Mouse (Mus musculus) CH12.LX (cell line): Measurements from ENCODE around the gene Nova2. TPM values are rescaled to one million over a fixed set of nuclear protein-coding genes. Genes with fewer than 3 reads are reported as not detected.

Experiments used
- DNase-seq: peaks from one replicate; pipeline ENCODE4 v3.0.0-alpha.2; 2013; ENCODE audit errors: extremely low read depth
- H3K27ac ChIP-seq: 2 replicates; pipeline ENCODE4 v1.5.1; 2012; ENCODE audit warnings: low read depth, mild to moderate bottlenecking, control low read depth, moderate library complexity; ENCODE audit not compliant: insufficient read depth
- H3K27me3 ChIP-seq: replicated peaks from 2 replicates; pipeline ENCODE3; 2012; ENCODE audit warnings: inconsistent platforms
- H3K36me3 ChIP-seq, 2 experiments: replicated peaks in 1 of 2; 2 replicates each; pipeline versions ENCODE3 to v1.6.1; 2012; ENCODE audit warnings: inconsistent platforms in 1 of 2, low read length in 1 of 2, mild to moderate bottlenecking in 1 of 2, mixed read lengths in 1 of 2, moderate library complexity in 1 of 2; ENCODE audit not compliant: control insufficient read depth in 1 of 2, insufficient read depth in 1 of 2
- H3K4me1 ChIP-seq, 2 experiments: 2 replicates each; pipeline ENCODE4 v1.6.1; 2012; ENCODE audit warnings: inconsistent platforms in 1 of 2, moderate library complexity in 1 of 2; ENCODE audit not compliant: insufficient read depth in 2 of 2, control insufficient read depth in 1 of 2
- H3K4me2 ChIP-seq: 2 replicates; pipeline ENCODE4 v1.6.1; 2012; ENCODE audit warnings: low read depth, mild to moderate bottlenecking, control low read depth; ENCODE audit not compliant: poor library complexity, insufficient read depth, severe bottlenecking
- H3K4me3 ChIP-seq, 3 experiments: fragments of 150-350 bp in 1 of 3; sonication (generic) in 1 of 3; replicated peaks in 1 of 3; 2 replicates each; pipeline versions ENCODE3 to v1.5.1; 2011 to 2012; ENCODE audit warnings: low read depth in 2 of 3, low read length in 2 of 3, mild to moderate bottlenecking in 2 of 3, moderate library complexity in 2 of 3, control low read depth in 1 of 3, improper control_type of control experiment in 1 of 3, inconsistent platforms in 1 of 3, mixed read lengths in 1 of 3; ENCODE audit not compliant: poor library complexity in 1 of 3
- H3K79me2 ChIP-seq: replicated peaks from 2 replicates; pipeline ENCODE4 v1.6.1; 2012; ENCODE audit warnings: mild to moderate bottlenecking, moderate library complexity; ENCODE audit not compliant: control insufficient read depth, poor library complexity, insufficient read depth, severe bottlenecking; ENCODE audit errors: extremely low read depth
- H3K9ac ChIP-seq: 2 replicates; pipeline ENCODE4 v1.6.1; 2012; ENCODE audit warnings: low read depth, mild to moderate bottlenecking, control low read depth, moderate library complexity; ENCODE audit not compliant: insufficient read depth
- H3K9me3 ChIP-seq: replicated peaks from 2 replicates; pipeline ENCODE3; 2012; ENCODE audit warnings: low read length, inconsistent platforms, mixed read lengths
- CHD1 ChIP-seq: IDR thresholded peaks from 2 replicates; pipeline ENCODE4 v1.6.1; 2012; ENCODE audit warnings: low read depth, low read length, improper control_type of control experiment, inconsistent platforms
- CHD2 ChIP-seq: IDR thresholded peaks from 2 replicates; pipeline ENCODE4 v1.6.1; 2011; ENCODE audit warnings: low read length, improper control_type of control experiment
- ELF1 ChIP-seq: IDR thresholded peaks from 2 replicates; pipeline ENCODE4 v1.6.1; 2014; ENCODE audit warnings: low read depth, mild to moderate bottlenecking, inconsistent platforms, low read length, improper control_type of control experiment
- EP300 ChIP-seq: IDR thresholded peaks from 2 replicates; pipeline ENCODE4 v1.6.1; 2011; ENCODE audit warnings: low read length, improper control_type of control experiment
- MEF2A ChIP-seq: IDR thresholded peaks from 2 replicates; pipeline ENCODE4 v1.6.1; 2014; ENCODE audit warnings: low read depth, mild to moderate bottlenecking, inconsistent platforms, low read length, improper control_type of control experiment, borderline replicate concordance
- MYC ChIP-seq: IDR thresholded peaks from 2 replicates; pipeline ENCODE4 v1.6.1; 2011; ENCODE audit warnings: low read depth, mild to moderate bottlenecking, improper control_type of control experiment, low read length
- PAX5 ChIP-seq: IDR thresholded peaks from 2 replicates; pipeline ENCODE4 v1.6.1; 2012; ENCODE audit warnings: low read length, inconsistent platforms, mixed read lengths
- RAD21 ChIP-seq: IDR thresholded peaks from 2 replicates; pipeline ENCODE4 v1.6.1; 2011; ENCODE audit warnings: low read depth, mild to moderate bottlenecking, low read length, improper control_type of control experiment, moderate library complexity
- SMC3 ChIP-seq: IDR thresholded peaks from 2 replicates; pipeline ENCODE4 v1.6.1; 2011; ENCODE audit warnings: low read depth, low read length, improper control_type of control experiment
- TBP ChIP-seq: conservative IDR thresholded peaks from 2 replicates; pipeline ENCODE4 v1.6.1; 2011; ENCODE audit warnings: low read depth, low read length, improper control_type of control experiment
- USF2 ChIP-seq: conservative IDR thresholded peaks from 2 replicates; pipeline ENCODE4 v1.6.1; 2011; ENCODE audit warnings: low read depth, low read length, improper control_type of control experiment
- ZC3H11A ChIP-seq: IDR thresholded peaks from 2 replicates; pipeline ENCODE4 v1.6.1; 2012; ENCODE audit warnings: low read depth, mild to moderate bottlenecking, inconsistent platforms, low read length, improper control_type of control experiment
- ZMIZ1 ChIP-seq: IDR thresholded peaks from 2 replicates; pipeline ENCODE4 v1.6.1; 2012; ENCODE audit warnings: low read depth, mild to moderate bottlenecking, inconsistent platforms, low read length, improper control_type of control experiment
- dilution Hi-C: fragments of 300-500 bp; cut with MboI; formaldehyde crosslinking; loops from 2 replicates; pipeline ENCODE4 v1.14.3; 2020; ENCODE audit warnings: low sequenced_read_pairs; ENCODE audit not compliant: extremely low pct_unique_long_range_greater_than_20kb, extremely low pct_ligation_motif_present
- in situ Hi-C: fragments of 300-500 bp; cut with MboI; formaldehyde crosslinking; loops from 3 replicates; pipeline ENCODE4 v1.14.3; 2019; ENCODE audit warnings: low sequenced_read_pairs, low pct_ligation_motif_present, low pct_unique_long_range_greater_than_20kb, mixed read lengths
- polyA plus RNA-seq: library from polyadenylated mRNA; unstranded; fragments of >175 nt; gene quantifications from 2 replicates; pipeline ENCODE4 v1.2.1, GENCODE M21; 2012; ENCODE audit warnings: low read depth; ENCODE audit not compliant: insufficient read length
- total RNA-seq, 2 experiments: library from RNA; depleted of rRNA; stranded (reverse); fragments of 300-350 nt in 1 of 2; fragments of >200 nt in 1 of 2; gene quantifications; 2 replicates each; pipeline ENCODE4 v1.2.3; 2012 to 2014

Nova2 gene
- total and polyA plus RNA-seq, 3 experiments, result 0.04 TPM; not detected in 2

- no peaks in the 10 kb centered on the region for H3K9me3 ChIP-seq
- no peaks in the 10 kb centered on the region for H3K36me3 ChIP-seq
- no peak overlapping the region for H3K4me2 ChIP-seq
- in situ Hi-C loops, result no loop called here
- no peak overlapping the region for H3K9ac ChIP-seq
- H3K79me2 ChIP-seq, result no peaks in the 10 kb centered on the region
- H3K4me3 ChIP-seq, result no peak overlapping the region
- no peak overlapping the region for H3K27ac ChIP-seq
- H3K4me1 ChIP-seq, result peaks cover 0 to 9% of the 10 kb centered on the region in 2 experiments; a peak in 3 of 4 replicates
- dilution Hi-C loops, result no loop called here
- peaks cover 49% of the 10 kb centered on the region for H3K27me3 ChIP-seq
- TF ChIP-seq CHD2, result 0 out of 2 replicates have a peak, but pooled peaks have one; percentile 42
- TF ChIP-seq MYC, result no peak
- DNase-seq, result no peak
These were observed 87.2 kb downstream of the Nova2 start for GRCm38 (mm10) chr7:19012882-19013281.

- Histone ChIP-seq H3K4me3 (no peak overlapping the region), H3K9ac (no peak overlapping the region), H3K36me3 (no peaks in the 10 kb centered on the region), H3K9me3 (no peaks in the 10 kb centered on the region), H3K4me2 (no peak overlapping the region), H3K27ac (no peak overlapping the region), H3K4me1 (peaks cover 0 to 4% of the 10 kb centered on the region in 2 experiments; a peak in 3 of 4 replicates), H3K27me3 (peaks cover 53% of the 10 kb centered on the region), H3K79me2 (no peaks in the 10 kb centered on the region)
- in situ Hi-C loops (no loop called here), dilution Hi-C loops (no loop called here)
- DNase-seq, result no peak
- TF ChIP-seq PAX5, result no peak
- no peak for TF ChIP-seq ELF1
- no peak for TF ChIP-seq CHD1
- no peak for TF ChIP-seq ZC3H11A
- no peak for TF ChIP-seq RAD21
- no peak for TF ChIP-seq EP300
- TF ChIP-seq SMC3, result no peak
- TF ChIP-seq TBP, result no peak
- no peak for TF ChIP-seq MEF2A
- TF ChIP-seq ZMIZ1, result no peak
- TF ChIP-seq CHD2, result no peak
- no peak for TF ChIP-seq USF2
These were observed 88.8 kb downstream of the Nova2 start for GRCm38 (mm10) chr7:19014452-19014851.

Other genes starting within 250 kb of the Nova2 start
Only the 20 nearest of the 21 such genes appear.
- gene Psg20, start 239.7 kb upstream of the Nova2 start, total RNA-seq (2012; rRNA removed), result not detected in 2 replicates
- gene Psg20, start 239.7 kb upstream of the Nova2 start, total RNA-seq (2014; rRNA removed), result not detected in 2 replicates
- gene Psg20, start 239.7 kb upstream of the Nova2 start, polyA plus RNA-seq, result not detected in 2 replicates
- gene Psg22, start 207.8 kb upstream of the Nova2 start, total RNA-seq (2012; rRNA removed), result not detected in 2 replicates
- not detected in 2 replicates for gene Psg22, start 207.8 kb upstream of the Nova2 start, total RNA-seq (2014; rRNA removed)
- not detected in 2 replicates for gene Psg22, start 207.8 kb upstream of the Nova2 start, polyA plus RNA-seq
- not detected in 2 replicates for gene Psg19, start 127.4 kb upstream of the Nova2 start, total RNA-seq (2012; rRNA removed)
- gene Psg19, start 127.4 kb upstream of the Nova2 start, total RNA-seq (2014; rRNA removed), result not detected in 2 replicates
- not detected in 2 replicates for gene Psg19, start 127.4 kb upstream of the Nova2 start, polyA plus RNA-seq
- not detected in 2 replicates for gene Psg17, start 104.3 kb upstream of the Nova2 start, total RNA-seq (2012; rRNA removed)
- gene Psg17, start 104.3 kb upstream of the Nova2 start, total RNA-seq (2014; rRNA removed), result not detected in 2 replicates
- not detected in 2 replicates for gene Psg17, start 104.3 kb upstream of the Nova2 start, polyA plus RNA-seq
- not detected in 2 replicates for gene Mill2, start 85.9 kb upstream of the Nova2 start, total RNA-seq (2012; rRNA removed)
- not detected in 2 replicates for gene Mill2, start 85.9 kb upstream of the Nova2 start, total RNA-seq (2014; rRNA removed)
- gene Mill2, start 85.9 kb upstream of the Nova2 start, polyA plus RNA-seq, result not detected in 2 replicates
- 0.25 and 0.51 TPM in 2 replicates for gene Pglyrp1, start 54.6 kb upstream of the Nova2 start, total RNA-seq (2012; rRNA removed)
- 0.45 TPM in 1 of 2 replicates, not detected in the other for gene Pglyrp1, start 54.6 kb upstream of the Nova2 start, total RNA-seq (2014; rRNA removed)
- gene Pglyrp1, start 54.6 kb upstream of the Nova2 start, polyA plus RNA-seq, result 3.8 and 4.7 TPM in 2 replicates
- 16.3 and 17.4 TPM in 2 replicates for gene Ccdc61, start 15.5 kb upstream of the Nova2 start, total RNA-seq (2012; rRNA removed)
- gene Ccdc61, start 15.5 kb upstream of the Nova2 start, total RNA-seq (2014; rRNA removed), result 11.7 and 11.9 TPM in 2 replicates
- 13.2 and 27.3 TPM in 2 replicates for gene Ccdc61, start 15.5 kb upstream of the Nova2 start, polyA plus RNA-seq
- gene Nanos2, start 61.5 kb downstream of the Nova2 start, total RNA-seq (2012; rRNA removed), result not detected in 2 replicates
- not detected in 2 replicates for gene Nanos2, start 61.5 kb downstream of the Nova2 start, total RNA-seq (2014; rRNA removed)
- gene Nanos2, start 61.5 kb downstream of the Nova2 start, polyA plus RNA-seq, result not detected in 2 replicates
- 2.5 and 2.8 TPM in 2 replicates for gene Mypop, start 65.4 kb downstream of the Nova2 start, total RNA-seq (2012; rRNA removed)
- gene Mypop, start 65.4 kb downstream of the Nova2 start, total RNA-seq (2014; rRNA removed), result 1.2 and 1.3 TPM in 2 replicates
- gene Mypop, start 65.4 kb downstream of the Nova2 start, polyA plus RNA-seq, result 4.1 and 4.7 TPM in 2 replicates
- 11.8 and 12.8 TPM in 2 replicates for gene Irf2bp1, start 78.2 kb downstream of the Nova2 start, total RNA-seq (2012; rRNA removed)
- 3.7 and 4.9 TPM in 2 replicates for gene Irf2bp1, start 78.2 kb downstream of the Nova2 start, total RNA-seq (2014; rRNA removed)
- gene Irf2bp1, start 78.2 kb downstream of the Nova2 start, polyA plus RNA-seq, result 6.6 and 7.1 TPM in 2 replicates
- gene Foxa3, start 97.7 kb downstream of the Nova2 start, total RNA-seq (2012; rRNA removed), result 0.08 TPM in 1 of 2 replicates, not detected in the other
- not detected in 2 replicates for gene Foxa3, start 97.7 kb downstream of the Nova2 start, total RNA-seq (2014; rRNA removed)
- gene Foxa3, start 97.7 kb downstream of the Nova2 start, polyA plus RNA-seq, result not detected in 2 replicates
- gene Sympk, start 98.5 kb downstream of the Nova2 start, total RNA-seq (2012; rRNA removed), result 129 and 141 TPM in 2 replicates
- 42.0 and 43.7 TPM in 2 replicates for gene Sympk, start 98.5 kb downstream of the Nova2 start, total RNA-seq (2014; rRNA removed)
- 97.4 and 111 TPM in 2 replicates for gene Sympk, start 98.5 kb downstream of the Nova2 start, polyA plus RNA-seq
- 0.17 and 0.25 TPM in 2 replicates for gene Rsph6a, start 128.8 kb downstream of the Nova2 start, total RNA-seq (2012; rRNA removed)
- gene Rsph6a, start 128.8 kb downstream of the Nova2 start, total RNA-seq (2014; rRNA removed), result not detected in 2 replicates
- not detected in 2 replicates for gene Rsph6a, start 128.8 kb downstream of the Nova2 start, polyA plus RNA-seq
- gene Dmwd, start 150.3 kb downstream of the Nova2 start, total RNA-seq (2012; rRNA removed), result not detected in 2 replicates
- not detected in 2 replicates for gene Dmwd, start 150.3 kb downstream of the Nova2 start, total RNA-seq (2014; rRNA removed)
- not detected in 2 replicates for gene Dmwd, start 150.3 kb downstream of the Nova2 start, polyA plus RNA-seq
- 0.17 and 0.30 TPM in 2 replicates for gene Dmpk, start 158.0 kb downstream of the Nova2 start, total RNA-seq (2012; rRNA removed)
- 0.36 TPM in 1 of 2 replicates, not detected in the other for gene Dmpk, start 158.0 kb downstream of the Nova2 start, total RNA-seq (2014; rRNA removed)
- gene Dmpk, start 158.0 kb downstream of the Nova2 start, polyA plus RNA-seq, result 0.27 and 0.56 TPM in 2 replicates
- 1.3 and 1.8 TPM in 2 replicates for gene Six5, start 168.7 kb downstream of the Nova2 start, total RNA-seq (2012; rRNA removed)
- gene Six5, start 168.7 kb downstream of the Nova2 start, total RNA-seq (2014; rRNA removed), result 0.16 TPM in 2 replicates
- 0.25 and 0.33 TPM in 2 replicates for gene Six5, start 168.7 kb downstream of the Nova2 start, polyA plus RNA-seq
- 0.08 TPM in 1 of 2 replicates, not detected in the other for gene Gm4969, start 192.5 kb downstream of the Nova2 start, total RNA-seq (2012; rRNA removed)
- gene Gm4969, start 192.5 kb downstream of the Nova2 start, total RNA-seq (2014; rRNA removed), result not detected in 2 replicates
- gene Gm4969, start 192.5 kb downstream of the Nova2 start, polyA plus RNA-seq, result not detected in 2 replicates
- 11.6 and 12.5 TPM in 2 replicates for gene Fbxo46, start 194.0 kb downstream of the Nova2 start, total RNA-seq (2012; rRNA removed)
- gene Fbxo46, start 194.0 kb downstream of the Nova2 start, total RNA-seq (2014; rRNA removed), result 3.5 and 4.0 TPM in 2 replicates
- gene Fbxo46, start 194.0 kb downstream of the Nova2 start, polyA plus RNA-seq, result 4.8 and 6.1 TPM in 2 replicates
- 9.3 and 9.8 TPM in 2 replicates for gene Qpctl, start 223.4 kb downstream of the Nova2 start, total RNA-seq (2012; rRNA removed)
- gene Qpctl, start 223.4 kb downstream of the Nova2 start, total RNA-seq (2014; rRNA removed), result 5.1 and 5.2 TPM in 2 replicates
- gene Qpctl, start 223.4 kb downstream of the Nova2 start, polyA plus RNA-seq, result 9.2 and 9.6 TPM in 2 replicates
- gene Snrpd2, start 223.8 kb downstream of the Nova2 start, total RNA-seq (2012; rRNA removed), result 348 and 408 TPM in 2 replicates
- 178 and 213 TPM in 2 replicates for gene Snrpd2, start 223.8 kb downstream of the Nova2 start, total RNA-seq (2014; rRNA removed)
- gene Snrpd2, start 223.8 kb downstream of the Nova2 start, polyA plus RNA-seq, result 177 and 193 TPM in 2 replicates